12 mouse cellular contexts compared by ENCODE assay signal in genomic region chr8:123760579-123760978, GRCm38 (mm10). TPM values are rescaled to one million over a fixed set of nuclear protein-coding genes. Genes with fewer than 3 reads are reported as not detected.
A peak's percentile ranks its signal among the peaks of the same experiment; 100 is the strongest.
DNase-seq lines count a peak whose midpoint lies in the region; ATAC-seq lines count a peak whose summit lies in the region.
"Had no signal": no experiment of that assay in that cellular context is flagged by ENCODE, and none has a peak within 500 bp of the region (broad histone marks: within the 10 kb centered on the region; RNA-seq: fewer than 3 reads in every experiment).

No protein-coding gene starts in this region.

- H3K27me3 ChIP-seq in heart, embryonic 14.5 days (ENCODE audit: control insufficient read depth, insufficient read depth, low read length) = no peaks in the 10 kb centered on the region
- H3K27me3 ChIP-seq in neural tube, embryonic 11.5 days (ENCODE audit: control insufficient read depth, insufficient read depth, low read length) = no peaks in the 10 kb centered on the region
- H3K27me3 ChIP-seq in limb, embryonic 10.5 days (ENCODE audit: low read depth, poor library complexity, severe bottlenecking) = no peaks in the 10 kb centered on the region
- H3K27me3 ChIP-seq: Patski had no signal

- H3K4me2 ChIP-seq in heart, embryonic 14.5 days (ENCODE audit: low read length) = peak overlapping the region; percentile 37; the same call in 1 of the 2 replicates
- peak overlapping the region; percentile 45 for H3K4me2 ChIP-seq in neural tube, embryonic 11.5 days (ENCODE audit: low read depth)

- DNase-seq in heart, adult 9 months (ENCODE audit: low spot score in 2 of 2) = no peak
- no peak for DNase-seq in neural tube, embryonic 11.5 days (ENCODE audit: low spot score)
- no peak for DNase-seq in neural tube, embryonic 10.5 days (ENCODE audit: extremely low spot score, low spot score)
- DNase-seq in limb, embryonic 10.5 days (ENCODE audit: low spot score) = no peak
- no peak for DNase-seq in urinary bladder, postnatal 14 days (ENCODE audit: low spot score)
- no peak for DNase-seq in adipocyte (ENCODE audit: low spot score)
- DNase-seq in left cerebral cortex, adult 9 months (ENCODE audit: low spot score in 2 of 2) = no peak
- DNase-seq: adrenal gland, adult 8-10 months had no signal

- no peak overlapping the region for H3K27ac ChIP-seq in heart, embryonic 14.5 days (replicated peaks in 1 of 2; ENCODE audit: control insufficient read depth in 1 of 2, insufficient read depth in 1 of 2, low read depth in 2 of 2, low read length in 2 of 2)
- no peak overlapping the region for H3K27ac ChIP-seq in neural tube, embryonic 11.5 days (ENCODE audit: low read depth, low read length)
- peak overlapping the region; percentile 76; the same call in 1 of the 2 replicates for H3K27ac ChIP-seq in limb, embryonic 10.5 days
- H3K27ac ChIP-seq: liver, embryonic 14.5 days had no signal

- peaks cover 17 to 27% of the 10 kb centered on the region in 2 experiments for H3K4me1 ChIP-seq in heart, embryonic 14.5 days (ENCODE audit: control insufficient read depth in 2 of 2, insufficient read depth in 2 of 2, low read length in 2 of 2)
- H3K4me1 ChIP-seq in neural tube, embryonic 11.5 days (ENCODE audit: control insufficient read depth, insufficient read depth, low read length) = peaks cover 11% of the 10 kb centered on the region
- H3K4me1 ChIP-seq in limb, embryonic 10.5 days = peaks cover 32% of the 10 kb centered on the region

- 66% methylated on average over 5 of the region's 5 CpGs for WGBS in heart, embryonic 14.5 days
- WGBS in neural tube, embryonic 11.5 days = 36% methylated on average over 5 of the region's 5 CpGs
- 60% methylated on average over 5 of the region's 5 CpGs for WGBS in limb, embryonic 10.5 days

- no peak overlapping the region for H3K4me3 ChIP-seq in heart, embryonic 14.5 days (ENCODE audit: control insufficient read depth in 1 of 2, insufficient read depth in 1 of 2, low read depth in 1 of 2, low read length in 2 of 2)
- H3K4me3 ChIP-seq in neural tube, embryonic 11.5 days (ENCODE audit: low read depth, low read length) = 0 out of 2 replicates have a peak overlapping the region, but pooled peaks have one; percentile 15
- H3K4me3 ChIP-seq in limb, embryonic 10.5 days = peak overlapping the region; percentile 41

- H3K9me3 ChIP-seq in heart, embryonic 14.5 days (ENCODE audit: control insufficient read depth, low read length) = no peaks in the 10 kb centered on the region
- H3K9me3 ChIP-seq in neural tube, embryonic 11.5 days (ENCODE audit: control insufficient read depth, low read length) = no peaks in the 10 kb centered on the region
- no peaks in the 10 kb centered on the region for H3K9me3 ChIP-seq in limb, embryonic 10.5 days (replicated peaks)

- H3K36me3 ChIP-seq in heart, embryonic 14.5 days (ENCODE audit: control insufficient read depth, insufficient read depth, low read length) = no peaks in the 10 kb centered on the region
- no peaks in the 10 kb centered on the region for H3K36me3 ChIP-seq in neural tube, embryonic 11.5 days (ENCODE audit: control insufficient read depth, insufficient read depth, low read length)
- no peaks in the 10 kb centered on the region for H3K36me3 ChIP-seq in limb, embryonic 10.5 days

- ATAC-seq in heart, embryonic 14.5 days (ENCODE audit: insufficient number of reproducible peaks, insufficient read depth, low FRiP score, low read depth) = no peak
- no peak for ATAC-seq in neural tube, embryonic 11.5 days (ENCODE audit: insufficient read depth, low FRiP score, low TSS enrichment)
- ATAC-seq: inflammation-experienced regulatory T-cells, adult 6 months; Patski had no signal

- H3K9ac ChIP-seq in heart, embryonic 14.5 days (ENCODE audit: low read length) = no peak overlapping the region
- H3K9ac ChIP-seq in neural tube, embryonic 11.5 days (ENCODE audit: low read length) = no peak overlapping the region
- H3K9ac ChIP-seq: liver, embryonic 14.5 days had no signal

RNA-seq across cellular contexts. Expression of gene Rab4a, which starts 45.2 kb away (rescaled TPM):
- 31.7 and 34.7 TPM in 2 replicates for polyA plus RNA-seq in heart, embryonic 14.5 days (2014; fragmentation: Nextera tagmentation; extraction: Ambion mirVana)
- polyA plus RNA-seq in neural tube, embryonic 11.5 days (2014; fragmentation: Nextera tagmentation; extraction: Ambion mirVana) = 66.1 and 71.4 TPM in 2 replicates
- polyA plus RNA-seq in limb, embryonic 10.5 days (2016; fragmentation: Nextera tagmentation; extraction: Ambion mirVana) = 58.2 and 61.8 TPM in 2 replicates

Comparison
In these comparisons a context has a peak if more than half of its experiments do, and no peak if none do; other contexts are left out.
1. H3K4me3 ChIP-seq: peak in neural tube, embryonic 11.5 days (single experiment) and limb, embryonic 10.5 days (single experiment); none in heart, embryonic 14.5 days (0 of 2).